Mouse (Mus musculus): ENCODE measurements around the gene Ube2c.

GRCm38 (mm10) chr2:164760059-164760833, 9.5 kb upstream of the Ube2c start:
- TF ChIP-seq GATA1 (IDR thresholded peaks at IDR 0.05; ENCODE audit: borderline replicate concordance, low read length): no peak
- no peak for TF ChIP-seq FLI1 (IDR thresholded peaks at IDR 0.05; ENCODE audit: low read length)
